Mouse (Mus musculus): ENCODE results near the gene Prr5.
A peak's percentile ranks its signal among the peaks of the same experiment; 100 is the strongest.

Gene Prr5

DNA sequence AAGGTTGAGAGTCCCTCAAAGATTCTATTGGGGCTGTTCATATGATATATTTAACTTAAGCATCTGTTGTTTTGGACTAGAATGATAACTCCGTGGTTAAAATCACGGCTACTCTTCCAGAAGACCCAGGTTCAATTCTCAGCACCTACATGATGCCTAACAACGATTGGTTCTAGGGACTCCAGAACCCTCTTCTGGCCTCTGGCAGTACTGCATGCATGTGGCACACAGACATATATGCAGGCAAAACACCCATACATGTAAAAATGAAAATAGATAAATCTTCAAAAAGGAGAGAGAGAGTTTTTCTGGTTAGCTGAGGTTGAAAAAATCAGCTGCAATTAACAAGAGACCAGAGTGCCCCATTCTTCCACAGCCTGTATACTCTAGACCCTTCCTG, 12.7 kb upstream of the Prr5 start:
- no peak for DNase-seq (ENCODE audit: extremely low read depth, low read depth)

DNA sequence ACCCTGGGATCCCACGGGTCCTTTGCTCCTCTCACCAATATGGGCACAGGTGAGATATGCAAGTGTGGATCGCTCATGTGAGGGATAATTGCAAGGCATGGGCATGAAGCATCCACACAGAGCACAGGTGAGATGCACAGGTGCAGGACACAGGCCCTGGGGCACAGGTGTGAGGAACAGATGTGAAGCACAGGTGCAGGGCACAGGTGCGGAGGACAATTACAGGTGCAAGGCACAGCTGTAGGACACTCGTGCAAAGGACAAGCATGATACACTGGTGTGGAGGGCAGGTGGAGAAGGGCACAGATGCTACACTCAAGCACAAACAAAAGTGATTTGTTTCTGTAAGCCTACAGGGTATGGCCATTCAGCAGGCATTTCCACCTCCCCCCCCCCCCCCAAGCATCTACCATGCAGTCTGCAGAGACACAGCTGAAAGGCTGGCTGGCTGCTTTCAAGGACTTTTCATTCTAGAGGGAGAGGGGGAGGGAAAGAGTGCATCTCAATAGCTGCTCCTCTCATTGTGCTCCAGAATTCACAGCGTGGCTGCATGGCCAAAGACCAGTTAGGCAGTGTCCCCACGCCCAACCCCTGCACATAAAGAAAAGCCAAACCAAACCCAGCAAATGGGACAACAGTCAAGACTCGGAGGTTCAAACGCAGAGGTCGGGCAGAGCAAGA, 11.9 kb upstream of the Prr5 start:
- DNase-seq (ENCODE audit: extremely low read depth, low read depth), result no peak

GRCm38 (mm10) chr15:84658655-84659054, 10.8 kb upstream of the Prr5 start:
- no peak for DNase-seq (ENCODE audit: extremely low read depth, low read depth)

DNA sequence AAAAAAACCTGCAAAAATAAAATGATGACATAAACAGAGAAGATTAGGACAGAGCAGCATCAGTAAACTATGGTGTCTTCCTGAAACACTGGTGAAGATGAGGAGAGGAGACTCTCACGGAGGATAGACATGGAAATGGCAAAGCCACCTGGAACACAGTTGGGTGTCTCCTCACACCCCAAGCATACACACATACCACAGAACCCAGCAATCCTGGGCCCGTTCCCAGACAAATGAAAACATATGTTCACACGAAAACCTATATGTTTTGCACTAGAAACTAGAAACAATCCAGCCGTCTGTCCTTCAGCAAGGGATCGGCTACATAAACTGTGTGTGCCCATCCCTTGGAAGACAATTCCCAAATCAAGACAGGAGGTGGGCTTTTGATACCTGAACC, 9.6 kb upstream of the Prr5 start:
- DNase-seq (ENCODE audit: extremely low read depth, low read depth), result no peak

- peak; percentile 23 for DNase-seq (ENCODE audit: extremely low read depth, low read depth)
These were observed 8.1 kb upstream of the Prr5 start for GRCm38 (mm10) chr15:84661274-84661673.

- DNase-seq (ENCODE audit: extremely low read depth, low read depth), result peak; percentile 71
These were observed 6.3 kb upstream of the Prr5 start for GRCm38 (mm10) chr15:84662952-84663684.

GRCm38 (mm10) chr15:84663685-84664060, 5.7 kb upstream of the Prr5 start:
- no peak for DNase-seq (ENCODE audit: extremely low read depth, low read depth)

DNA sequence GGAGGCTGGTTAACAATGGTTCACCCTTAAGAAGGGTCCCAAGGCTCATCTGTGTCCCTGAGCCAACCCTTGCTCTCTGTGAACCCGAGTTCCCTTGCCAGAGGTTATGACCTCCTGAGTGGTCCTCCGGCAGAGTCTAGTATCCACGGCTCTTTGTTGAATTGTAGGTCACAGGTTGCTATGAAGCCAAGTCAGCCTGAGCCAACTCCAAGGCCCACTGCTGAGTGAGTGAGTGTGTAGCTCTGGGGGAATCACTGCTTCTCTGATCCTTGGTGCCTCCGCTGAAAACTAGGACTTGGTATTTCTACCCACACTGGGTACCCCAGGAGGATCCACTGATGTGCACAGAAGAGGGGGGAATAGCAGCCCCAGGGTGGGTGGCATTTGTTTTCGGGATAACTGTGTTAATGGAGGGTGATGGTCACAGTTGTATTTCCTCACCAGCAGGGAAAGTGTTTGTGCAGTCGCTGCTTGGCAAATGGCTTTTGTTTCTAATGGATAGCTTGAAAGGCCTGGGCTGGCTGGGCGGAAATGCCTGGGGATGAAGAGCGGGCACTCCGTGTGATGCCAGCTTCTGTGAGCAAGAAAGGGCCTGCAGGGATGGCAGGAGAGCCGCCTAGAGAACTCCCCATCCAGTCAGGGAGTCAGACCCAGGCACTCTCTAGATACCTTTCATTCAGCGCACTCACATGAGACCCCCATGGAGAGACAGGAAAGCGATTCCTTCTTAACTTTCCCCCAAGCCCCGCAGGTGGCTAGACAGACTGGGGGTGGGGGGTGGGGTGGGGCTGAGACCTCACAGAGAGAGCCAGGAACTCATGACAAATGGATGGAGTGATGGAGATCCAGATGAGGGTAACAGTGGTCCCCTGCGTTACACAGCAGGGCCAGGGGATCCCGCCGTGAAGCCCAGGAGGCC, 4.6 kb upstream of the Prr5 start:
- no peak for DNase-seq (ENCODE audit: extremely low read depth, low read depth)

DNA sequence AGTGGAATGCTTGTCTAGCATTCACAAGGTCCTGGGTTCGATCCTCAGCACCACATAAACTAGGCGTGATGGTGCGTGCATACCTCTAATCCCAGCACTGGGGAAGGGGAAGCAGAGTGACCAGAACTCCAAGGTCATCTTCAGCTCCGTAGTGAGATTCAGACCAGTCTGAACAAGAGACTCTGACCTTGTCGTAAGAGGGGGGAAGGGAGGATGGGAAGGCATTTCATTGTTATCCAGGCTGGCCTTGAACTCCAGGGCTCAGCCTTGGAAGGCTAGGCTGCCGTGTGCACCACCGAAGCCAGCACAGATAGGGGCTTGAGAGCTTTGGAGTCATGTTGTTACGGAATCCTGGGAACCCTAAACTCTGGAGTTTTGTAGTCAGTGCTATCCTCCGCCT, 3.8 kb upstream of the Prr5 start:
- DNase-seq (ENCODE audit: extremely low read depth, low read depth), result no peak

DNA sequence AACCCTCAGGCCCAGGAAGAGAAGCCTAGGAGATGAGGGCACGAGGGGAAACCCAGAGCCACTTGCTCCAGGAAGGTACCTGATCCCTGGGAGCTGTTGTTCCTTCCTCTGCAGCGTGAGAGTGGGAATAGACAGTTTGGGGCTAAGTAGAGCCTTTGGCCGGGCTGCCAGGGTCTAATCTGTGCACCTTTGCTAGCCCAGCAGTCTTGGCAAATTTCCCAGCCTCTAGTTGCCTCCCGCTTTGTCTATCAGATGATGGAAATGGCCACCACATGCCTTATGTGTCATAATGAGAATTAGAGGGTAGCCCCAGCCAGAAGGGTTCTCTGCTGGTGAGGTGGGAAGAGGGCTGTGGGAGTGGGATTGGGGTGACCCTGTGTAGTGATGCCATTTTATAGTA, 3.4 kb upstream of the Prr5 start:
- no peak for DNase-seq (ENCODE audit: extremely low read depth, low read depth)

DNA sequence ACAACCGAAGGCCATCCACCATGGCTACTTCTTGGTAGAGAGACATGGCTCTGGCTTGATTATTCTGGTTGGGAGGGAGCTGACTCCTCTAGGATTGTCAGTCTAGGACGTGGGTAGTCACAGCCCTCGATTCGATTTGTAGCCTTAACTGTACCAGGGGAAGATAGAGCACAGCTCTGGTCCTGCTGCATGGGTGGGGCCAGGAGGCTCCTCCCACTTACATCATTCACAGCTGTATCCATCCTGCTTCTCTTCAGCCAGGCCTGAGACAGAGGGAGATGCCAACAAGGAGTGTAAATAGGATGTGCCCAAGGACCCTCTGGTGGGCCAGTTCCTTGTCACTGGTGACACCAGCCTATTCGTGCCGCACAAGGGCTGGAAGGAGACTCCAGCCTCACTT, 1.8 kb upstream of the Prr5 start:
- DNase-seq (ENCODE audit: extremely low read depth, low read depth), result no peak

DNA sequence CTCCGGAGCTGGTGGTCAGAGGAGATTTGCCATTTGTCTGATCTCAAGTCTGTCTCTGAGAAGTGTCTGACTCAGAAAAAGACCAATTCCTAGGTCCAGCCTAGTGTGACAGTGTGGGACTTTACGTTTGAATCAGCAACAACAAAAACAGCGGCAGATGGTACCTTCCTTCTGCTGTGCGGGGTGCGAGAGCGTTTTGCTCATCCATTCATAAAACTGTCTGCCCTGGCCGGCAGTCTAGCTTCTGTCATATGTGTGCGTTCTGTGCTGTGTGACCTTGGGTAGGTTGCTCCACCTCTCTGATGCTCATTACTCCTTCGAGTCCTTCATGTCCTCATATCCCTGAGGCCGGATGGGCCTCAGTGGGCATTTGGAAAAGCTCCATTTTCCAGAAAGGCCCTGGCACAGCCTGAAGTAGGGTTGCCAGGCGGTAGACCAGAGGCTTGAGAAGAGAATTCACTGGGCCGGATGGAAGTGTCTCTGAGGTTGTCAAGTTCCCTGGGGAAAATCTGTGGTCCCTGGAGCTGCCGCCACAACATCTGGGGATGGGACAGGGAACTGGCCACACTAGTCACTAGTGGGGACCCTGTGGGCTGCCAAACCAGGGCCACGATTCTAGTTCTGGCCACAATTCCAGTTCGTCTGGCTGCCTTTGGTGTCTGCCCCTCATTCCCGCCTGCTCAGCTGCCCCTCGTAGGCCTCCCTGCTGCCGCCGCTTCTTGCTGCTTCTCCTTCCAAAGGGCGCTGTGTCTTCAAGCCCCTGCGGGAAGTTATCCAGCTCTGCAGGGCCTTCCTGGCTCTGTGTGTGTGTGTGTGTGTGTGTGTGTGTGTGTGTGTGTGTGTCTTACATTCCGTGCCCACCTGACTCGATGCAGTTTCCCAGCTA, 594 bp downstream of the Prr5 start:
- peak; percentile 7 for DNase-seq (ENCODE audit: extremely low read depth, low read depth)

DNA sequence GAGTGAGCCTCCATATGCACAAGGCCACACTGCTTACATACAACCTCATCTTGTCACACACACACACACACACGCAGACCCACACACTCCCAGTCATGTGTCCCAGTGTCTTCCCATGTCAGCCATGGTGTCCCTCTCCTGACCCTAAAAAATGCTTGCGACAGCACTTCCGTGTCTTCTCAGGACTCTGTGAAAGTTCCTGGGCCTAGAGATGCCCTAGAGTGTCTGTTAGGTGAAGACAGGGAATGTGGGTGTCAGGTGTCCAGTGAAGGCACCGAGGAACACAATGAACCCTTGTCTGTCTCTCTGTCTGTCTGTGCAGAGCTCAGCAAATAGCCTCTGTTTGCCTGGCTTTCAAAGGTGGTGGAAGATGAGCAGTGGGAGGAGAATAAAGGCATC, 1.2 kb downstream of the Prr5 start:
- no peak for DNase-seq (ENCODE audit: extremely low read depth, low read depth)

DNA sequence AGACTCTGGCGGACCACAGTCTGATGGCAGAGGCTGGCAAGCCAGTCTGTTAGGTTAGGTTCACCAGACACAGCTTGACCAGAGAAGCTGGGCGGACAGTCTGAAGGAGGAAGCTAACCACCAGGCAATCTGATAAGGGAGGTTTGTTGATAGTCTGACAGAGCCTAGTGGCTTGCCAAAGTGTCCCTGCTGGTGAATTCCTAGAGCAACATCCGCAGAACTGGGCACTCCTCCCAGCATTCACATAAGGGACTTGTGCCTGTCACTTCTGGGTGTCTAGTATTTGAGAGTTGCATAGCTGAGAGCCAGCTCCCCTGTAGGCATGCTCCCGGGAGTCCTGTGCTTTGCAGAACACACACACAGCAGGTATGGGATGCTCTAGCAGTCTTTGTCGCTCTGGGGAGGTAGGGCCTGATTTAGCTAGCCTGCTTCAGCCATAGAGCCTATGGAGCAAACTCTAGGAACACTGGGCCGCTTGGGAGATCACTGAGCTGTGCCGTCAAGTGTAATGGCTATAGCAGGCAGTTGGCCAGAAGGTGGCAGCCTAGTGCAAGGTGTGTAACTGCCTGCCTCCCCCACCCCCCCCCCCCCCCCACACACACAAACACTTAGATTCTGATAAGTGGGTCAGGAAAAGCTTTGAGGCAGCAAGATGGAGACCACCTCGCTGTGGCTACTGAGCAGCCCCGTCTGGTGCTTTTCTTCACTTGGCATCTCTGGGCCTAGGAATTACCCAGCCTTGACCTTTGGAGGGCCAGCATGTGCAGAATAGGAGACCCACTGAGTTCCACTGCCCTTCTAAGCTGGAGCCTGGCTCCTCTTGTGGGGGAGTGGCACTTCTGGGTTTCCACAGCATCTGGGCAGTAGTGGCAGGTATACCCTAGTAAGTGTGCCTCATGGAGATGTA, 2.2 kb downstream of the Prr5 start:
- no peak for DNase-seq (ENCODE audit: extremely low read depth, low read depth)

DNA sequence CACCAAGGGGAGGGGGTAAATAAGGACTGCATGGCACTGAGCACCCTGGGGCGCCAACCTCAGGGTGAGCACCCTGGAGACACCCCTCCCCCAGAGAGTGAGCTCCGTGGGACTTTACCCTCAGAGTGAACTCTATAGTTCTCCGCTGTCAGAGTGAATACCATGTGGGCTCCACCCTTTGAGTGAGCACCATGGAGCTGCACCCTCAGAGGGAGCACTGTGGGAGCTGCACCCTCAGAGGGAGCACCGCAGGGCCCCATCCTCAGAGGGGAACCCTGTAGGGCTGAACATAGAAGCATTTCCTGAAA, 2.8 kb downstream of the Prr5 start:
- DNase-seq (ENCODE audit: extremely low read depth, low read depth), result no peak

DNA sequence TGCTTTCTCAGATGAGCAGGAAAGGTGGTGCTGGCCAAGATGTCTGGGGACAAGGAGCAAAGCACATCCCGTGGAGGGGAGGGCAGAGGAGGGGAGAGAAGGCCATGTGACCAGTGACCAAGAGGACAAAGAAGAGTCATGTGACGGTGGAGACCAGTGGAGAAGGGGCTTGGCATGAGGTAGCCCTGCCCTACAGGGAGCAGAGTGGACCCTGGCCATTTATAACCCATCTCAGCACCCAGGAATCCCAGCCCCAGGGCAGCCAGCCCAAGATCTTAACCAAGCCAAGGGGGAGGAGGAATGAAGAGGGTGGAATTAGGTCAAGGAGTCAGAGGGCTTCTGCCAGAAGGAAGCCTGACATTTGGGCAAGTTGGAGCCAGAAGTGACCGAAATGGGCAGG, 3.2 kb downstream of the Prr5 start:
- DNase-seq (ENCODE audit: extremely low read depth, low read depth), result no peak

GRCm38 (mm10) chr15:84674329-84675067, 5.1 kb downstream of the Prr5 start:
- DNase-seq (ENCODE audit: extremely low read depth, low read depth), result no peak

DNA sequence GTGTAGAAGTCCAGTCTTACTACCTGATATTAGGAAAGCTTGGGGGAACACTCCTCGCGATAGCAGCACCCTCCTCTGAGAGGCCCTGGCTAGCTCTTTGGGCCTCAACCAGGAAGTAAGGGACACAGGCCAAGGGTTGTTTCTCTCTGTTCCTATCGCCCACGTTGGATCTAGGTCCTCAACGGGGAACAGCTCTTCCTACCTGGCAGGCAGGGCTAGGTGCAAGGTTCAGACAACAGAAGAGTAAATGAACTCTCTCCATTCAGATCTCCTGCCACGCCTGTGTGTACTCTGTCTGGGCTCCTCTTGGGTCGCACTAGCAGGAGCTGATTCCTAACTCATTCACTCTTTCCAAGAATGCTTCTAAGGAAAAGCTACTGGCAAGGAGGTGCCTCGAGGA, 5.9 kb downstream of the Prr5 start:
- DNase-seq (ENCODE audit: extremely low read depth, low read depth), result no peak

- DNase-seq (ENCODE audit: extremely low read depth, low read depth), result no peak
These were observed 8.5 kb downstream of the Prr5 start for GRCm38 (mm10) chr15:84677943-84678342.

DNA sequence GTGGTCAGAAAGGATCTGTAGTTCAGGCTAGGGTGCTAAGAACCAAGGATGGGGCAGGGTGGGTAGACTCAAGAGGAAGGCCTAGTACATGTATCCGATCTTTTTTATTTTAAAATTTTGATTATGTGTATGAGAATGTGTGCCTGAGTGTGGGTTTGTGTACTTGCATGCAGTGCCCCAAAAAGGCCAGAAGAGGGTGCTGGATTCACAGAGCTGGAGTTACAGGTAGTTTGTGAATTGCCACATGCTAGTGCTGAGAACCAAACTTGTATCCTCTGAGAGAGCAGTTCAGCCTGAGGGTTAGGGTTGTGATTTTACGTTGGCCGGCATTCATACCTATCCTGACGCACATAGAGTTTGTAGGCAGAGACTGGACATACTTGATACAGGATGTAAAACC, 9.7 kb downstream of the Prr5 start:
- no peak for DNase-seq (ENCODE audit: extremely low read depth, low read depth)

All from MEL-GATA-1-ER (cell line).